Mouse (Mus musculus): ENCODE measurements around the gene Eif4e2.

Gene Eif4e2

GRCm38 (mm10) chr1:87263257-87263656 lies 49.5 kb downstream of the Eif4e2 start:
- DNase-seq (ENCODE audit: low read depth, low spot score) = no peak

- DNase-seq (ENCODE audit: low read depth, low spot score) = no peak
These were observed 50.1 kb downstream of the Eif4e2 start for GRCm38 (mm10) chr1:87263796-87264133.

GRCm38 (mm10) chr1:87264134-87265006 lies 50.7 kb downstream of the Eif4e2 start, which contains the start of gene Efhd1:
Gene Efhd1 (plus strand): TSS chr1:87264363.
- no peak for DNase-seq (ENCODE audit: low read depth, low spot score)

GRCm38 (mm10) chr1:87265200-87265599 lies 51.5 kb downstream of the Eif4e2 start:
- no peak for DNase-seq (ENCODE audit: low read depth, low spot score)

- DNase-seq (ENCODE audit: low read depth, low spot score) = no peak
These were observed 52.8 kb downstream of the Eif4e2 start for GRCm38 (mm10) chr1:87266296-87267090.

- DNase-seq (ENCODE audit: low read depth, low spot score) = no peak
These were observed 56.5 kb downstream of the Eif4e2 start for GRCm38 (mm10) chr1:87270204-87270603.

- no peak for DNase-seq (ENCODE audit: low read depth, low spot score)
These were observed 57.1 kb downstream of the Eif4e2 start for GRCm38 (mm10) chr1:87270641-87271467.

- DNase-seq (ENCODE audit: low read depth, low spot score) = no peak
These were observed 57.9 kb downstream of the Eif4e2 start for GRCm38 (mm10) chr1:87271596-87271995.

- DNase-seq (ENCODE audit: low read depth, low spot score) = no peak
These were observed 58.7 kb downstream of the Eif4e2 start for GRCm38 (mm10) chr1:87272462-87272861.

- DNase-seq (ENCODE audit: low read depth, low spot score) = no peak
These were observed 59.8 kb downstream of the Eif4e2 start for GRCm38 (mm10) chr1:87273514-87273942.

- DNase-seq (ENCODE audit: low read depth, low spot score) = no peak
These were observed 60.4 kb downstream of the Eif4e2 start for GRCm38 (mm10) chr1:87274134-87274533.

- DNase-seq (ENCODE audit: low read depth, low spot score) = no peak
These were observed 61.4 kb downstream of the Eif4e2 start for GRCm38 (mm10) chr1:87275151-87275550.

GRCm38 (mm10) chr1:87276056-87276455 lies 62.3 kb downstream of the Eif4e2 start:
- DNase-seq (ENCODE audit: low read depth, low spot score) = no peak

GRCm38 (mm10) chr1:87280281-87280680 lies 66.6 kb downstream of the Eif4e2 start:
- DNase-seq (ENCODE audit: low read depth, low spot score) = no peak

GRCm38 (mm10) chr1:87281599-87282412 lies 68.1 kb downstream of the Eif4e2 start:
- DNase-seq (ENCODE audit: low read depth, low spot score) = no peak

- DNase-seq (ENCODE audit: low read depth, low spot score) = no peak
These were observed 68.7 kb downstream of the Eif4e2 start for GRCm38 (mm10) chr1:87282413-87282788.

GRCm38 (mm10) chr1:87283410-87283960 lies 69.8 kb downstream of the Eif4e2 start:
- DNase-seq (ENCODE audit: low read depth, low spot score) = no peak

GRCm38 (mm10) chr1:87287105-87287504 lies 73.4 kb downstream of the Eif4e2 start:
- DNase-seq (ENCODE audit: low read depth, low spot score) = no peak

Measured in retina, adult 2 months (tissue).